ENCODE assay signal across 27 mouse cellular contexts in genomic region chr2:117902837-117903236, GRCm38 (mm10).
DNase-seq lines count a peak whose midpoint lies in the region; ATAC-seq and TF ChIP-seq lines count a peak whose summit lies in the region.
"Had no signal": no experiment of that assay in that cellular context is flagged by ENCODE, and none has a peak within 500 bp of the region (broad histone marks: within the 10 kb centered on the region; RNA-seq: fewer than 3 reads in every experiment).

No protein-coding gene starts in this region.

- H3K9ac ChIP-seq in limb, embryonic 12.5 days (replicated peaks) = no peak overlapping the region
- H3K9ac ChIP-seq in limb, embryonic 15.5 days = no peak overlapping the region
- H3K9ac ChIP-seq: forebrain, postnatal 0 days; heart, embryonic 12.5 days; heart, embryonic 15.5 days; hindbrain, embryonic 13.5 days; intestine, embryonic 15.5 days had no signal

- peaks cover 11% of the 10 kb centered on the region for H3K4me1 ChIP-seq in limb, embryonic 12.5 days (replicated peaks)
- H3K4me1 ChIP-seq in limb, embryonic 10.5 days = peaks cover 24% of the 10 kb centered on the region
- peaks cover 5% of the 10 kb centered on the region for H3K4me1 ChIP-seq in embryonic fibroblast, embryonic 13.5 days (ENCODE audit: control insufficient read depth, insufficient read depth, low read length)
- H3K4me1 ChIP-seq in limb, embryonic 15.5 days = peaks cover 8% of the 10 kb centered on the region; the same call in 1 of the 2 replicates
- H3K4me1 ChIP-seq: heart, embryonic 12.5 days; heart, embryonic 15.5 days; hindbrain, embryonic 10.5 days; hindbrain, embryonic 13.5 days; intestine, embryonic 15.5 days had no signal

- DNase-seq in limb, embryonic 10.5 days (ENCODE audit: low spot score) = no peak
- peak; percentile 79 for DNase-seq in 3T3-L1 (ENCODE audit: low read depth, low spot score)
- no peak for DNase-seq in layer of hippocampus, postnatal 25 days (ENCODE audit: extremely low spot score in 1 of 2, low spot score in 1 of 2)
- no peak for DNase-seq in adipocyte (ENCODE audit: low spot score)
- DNase-seq: adrenal gland, postnatal 10 days; adrenal gland, postnatal 36 days; cerebellum, adult 18-20 months; cerebellum, adult 9-10 months; cerebellum, postnatal 14 days; forebrain, postnatal 0 days; heart, adult 11 months; heart, postnatal 10 days; heart, postnatal 36 days had no signal

- 0 out of 2 replicates have a peak overlapping the region, but pooled peaks have one; percentile 47 for H3K27ac ChIP-seq in limb, embryonic 12.5 days
- no peak overlapping the region for H3K27ac ChIP-seq in limb, embryonic 10.5 days
- H3K27ac ChIP-seq in embryonic fibroblast, embryonic 13.5 days (ENCODE audit: insufficient read depth, low read length) = peak overlapping the region; percentile 100
- peak overlapping the region; percentile 33; the same call in 1 of the 2 replicates for H3K27ac ChIP-seq in limb, embryonic 15.5 days
- H3K27ac ChIP-seq: heart, embryonic 15.5 days; hindbrain, embryonic 10.5 days; hindbrain, embryonic 13.5 days; intestine, embryonic 15.5 days had no signal

- no peak for TF ChIP-seq CTCF in embryonic fibroblast, embryonic 13.5 days (IDR thresholded peaks at IDR 0.05; ENCODE audit: borderline replicate concordance, insufficient read depth, low read length)

- 62% methylated on average over 5 of the region's 5 CpGs for WGBS in limb, embryonic 12.5 days
- WGBS in limb, embryonic 10.5 days = 85% methylated on average over 5 of the region's 5 CpGs
- 40% methylated on average over 5 of the region's 5 CpGs for WGBS in limb, embryonic 15.5 days

- no peak overlapping the region for H3K4me3 ChIP-seq in limb, embryonic 12.5 days (replicated peaks)
- H3K4me3 ChIP-seq in limb, embryonic 10.5 days = no peak overlapping the region
- no peak overlapping the region for H3K4me3 ChIP-seq in embryonic fibroblast, embryonic 13.5 days (ENCODE audit: insufficient read depth, low read length)
- no peak overlapping the region for H3K4me3 ChIP-seq in limb, embryonic 15.5 days
- H3K4me3 ChIP-seq: heart, embryonic 12.5 days; heart, embryonic 15.5 days; hindbrain, embryonic 10.5 days; hindbrain, embryonic 13.5 days; intestine, embryonic 15.5 days had no signal

- no peaks in the 10 kb centered on the region for H3K27me3 ChIP-seq in limb, embryonic 12.5 days
- no peaks in the 10 kb centered on the region for H3K27me3 ChIP-seq in limb, embryonic 10.5 days (ENCODE audit: low read depth, poor library complexity, severe bottlenecking)
- no peaks in the 10 kb centered on the region for H3K27me3 ChIP-seq in limb, embryonic 15.5 days
- H3K27me3 ChIP-seq: CH12.LX; heart, embryonic 12.5 days; heart, embryonic 15.5 days; hindbrain, embryonic 13.5 days; intestine, embryonic 15.5 days had no signal

- H3K9me3 ChIP-seq in limb, embryonic 12.5 days = no peaks in the 10 kb centered on the region
- H3K9me3 ChIP-seq in limb, embryonic 10.5 days (replicated peaks) = no peaks in the 10 kb centered on the region
- no peaks in the 10 kb centered on the region for H3K9me3 ChIP-seq in limb, embryonic 15.5 days
- H3K9me3 ChIP-seq: heart, embryonic 12.5 days; heart, embryonic 15.5 days; hindbrain, embryonic 10.5 days; hindbrain, embryonic 13.5 days; intestine, embryonic 15.5 days had no signal

- ATAC-seq in limb, embryonic 12.5 days (ENCODE audit: insufficient number of reproducible peaks, insufficient read depth, low FRiP score, low TSS enrichment, low read depth) = no peak
- no peak for ATAC-seq in limb, embryonic 15.5 days (ENCODE audit: insufficient number of reproducible peaks, low FRiP score, low TSS enrichment, low read depth)
- no peak for ATAC-seq in megakaryocyte, adult 5-6 weeks (ENCODE audit: poor library complexity, severe bottlenecking)
- ATAC-seq: activated CD4-positive, CD25-positive, alpha-beta regulatory T cell, adult 4 months; forebrain, embryonic 14.5 days; forebrain, postnatal 0 days; hindbrain, embryonic 16.5 days; intestine, embryonic 15.5 days had no signal

- no peaks in the 10 kb centered on the region for H3K36me3 ChIP-seq in limb, embryonic 12.5 days
- H3K36me3 ChIP-seq in limb, embryonic 10.5 days = no peaks in the 10 kb centered on the region
- no peaks in the 10 kb centered on the region for H3K36me3 ChIP-seq in limb, embryonic 15.5 days
- H3K36me3 ChIP-seq: G1E; heart, embryonic 12.5 days; heart, embryonic 15.5 days; hindbrain, embryonic 10.5 days; hindbrain, embryonic 13.5 days; intestine, embryonic 15.5 days had no signal

- TF ChIP-seq POLR2A in embryonic fibroblast, embryonic 13.5 days (IDR thresholded peaks at IDR 0.05; ENCODE audit: low read depth, low read length) = no peak

- H3K4me2 ChIP-seq in limb, embryonic 12.5 days = no peak overlapping the region
- H3K4me2 ChIP-seq in limb, embryonic 15.5 days = no peak overlapping the region
- H3K4me2 ChIP-seq: heart, embryonic 12.5 days; heart, embryonic 15.5 days; hindbrain, embryonic 13.5 days; intestine, embryonic 15.5 days had no signal
